Mouse (Mus musculus) thymus, postnatal 10 days (tissue): ENCODE measurements around the gene Fam241b.

Experiments used
- DNase-seq, 2 experiments: peaks; one replicate each; pipeline ENCODE4 v3.0.0; 2021; ENCODE audit warnings: low spot score in 2 of 2

Gene Fam241b

GRCm38 (mm10) chr10:62070636-62071035 is 73.1 kb downstream of the Fam241b start:
- DNase-seq = no peak

DNA sequence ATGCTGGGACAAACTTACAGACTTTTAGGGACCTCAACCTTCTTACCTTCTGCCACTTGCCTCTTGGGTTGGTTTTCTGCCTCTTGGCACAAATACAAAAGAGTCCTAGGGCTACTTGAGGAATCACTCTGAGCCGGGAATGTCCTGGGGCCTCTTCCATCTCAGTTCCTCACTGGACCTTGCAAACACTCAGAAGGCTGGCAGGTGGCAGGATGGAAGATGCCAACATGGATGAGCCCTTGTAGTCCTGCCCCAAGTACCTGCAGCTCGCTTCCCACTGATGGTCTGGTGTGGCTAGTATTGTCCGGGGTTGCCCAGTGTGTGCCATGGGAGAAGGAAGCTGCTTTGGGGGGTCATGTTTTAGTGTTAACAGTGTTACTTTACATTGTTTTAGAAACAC is 73.8 kb downstream of the Fam241b start:
- DNase-seq = no peak

- no peak for DNase-seq
Measured at GRCm38 (mm10) chr10:62069398-62069797, 74.3 kb downstream of the Fam241b start.

- DNase-seq = no peak
Measured at GRCm38 (mm10) chr10:62068532-62068931, 75.2 kb downstream of the Fam241b start.

- DNase-seq = no peak
Measured at GRCm38 (mm10) chr10:62066213-62066612, 77.5 kb downstream of the Fam241b start.

DNA sequence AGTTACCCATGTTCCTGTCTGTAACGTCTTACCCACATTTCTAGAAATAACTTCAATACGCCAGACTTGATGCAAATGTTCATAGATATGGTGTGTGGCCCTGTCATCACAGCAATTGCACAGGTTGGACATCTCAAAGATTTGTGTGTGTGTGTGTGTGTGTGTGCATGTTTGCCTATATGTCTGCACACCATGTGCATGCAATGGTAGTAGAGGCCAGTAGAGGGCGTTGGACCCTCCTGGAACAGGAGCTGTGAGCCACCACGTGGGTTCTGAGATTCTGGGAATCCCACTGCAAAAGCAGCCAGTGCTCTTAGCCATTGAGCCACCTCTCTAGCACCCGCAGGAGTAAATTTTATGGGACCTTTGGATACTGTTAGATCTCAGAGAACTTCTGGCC is 80.9 kb downstream of the Fam241b start:
- no peak for DNase-seq

GRCm38 (mm10) chr10:62060969-62061678 is 82.6 kb downstream of the Fam241b start:
- no peak for DNase-seq

DNA sequence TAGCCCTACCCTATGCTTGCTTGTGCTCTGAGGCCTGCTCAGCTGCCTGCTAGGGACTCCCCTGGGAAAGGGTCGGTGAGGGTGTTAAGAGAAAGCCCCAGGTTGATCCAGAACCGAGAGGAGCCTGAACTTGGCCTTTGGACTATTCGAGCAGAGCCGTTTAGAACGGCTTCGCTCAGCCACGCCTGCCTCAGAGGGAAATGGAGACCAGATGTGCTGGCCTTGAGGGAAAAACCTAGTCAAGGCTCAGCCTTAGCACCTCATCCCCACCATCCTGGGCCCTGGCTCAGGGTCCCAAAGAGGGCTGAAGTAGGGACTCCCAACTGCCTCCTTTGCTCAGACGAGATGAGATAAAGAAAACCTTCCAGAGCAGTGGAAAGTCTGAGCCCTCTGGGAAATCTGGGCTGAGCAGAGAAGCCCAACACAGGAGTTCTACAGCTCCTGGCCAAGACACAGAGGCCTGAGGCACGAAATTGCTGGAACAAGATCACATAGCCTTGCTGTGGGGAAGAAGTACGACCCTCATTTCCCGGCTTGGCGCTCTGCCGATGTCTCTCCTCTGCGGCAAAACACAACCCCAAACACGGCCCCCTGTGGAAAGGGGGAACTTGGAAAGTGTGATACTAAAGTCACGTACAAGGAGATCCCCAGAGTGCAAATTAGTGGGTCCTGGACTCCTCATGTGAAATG is 83.4 kb downstream of the Fam241b start:
- no peak for DNase-seq

GRCm38 (mm10) chr10:62058508-62059375 is 85.0 kb downstream of the Fam241b start:
- no peak for DNase-seq
